Mouse (Mus musculus): Measurements from ENCODE around the gene Saa1. TPM values are rescaled to one million over a fixed set of nuclear protein-coding genes. Genes with fewer than 3 reads are reported as not detected.

The Saa1 gene
- polyA plus RNA-seq, 1 experiment from 2014 or later = 2.3 TPM

DNA sequence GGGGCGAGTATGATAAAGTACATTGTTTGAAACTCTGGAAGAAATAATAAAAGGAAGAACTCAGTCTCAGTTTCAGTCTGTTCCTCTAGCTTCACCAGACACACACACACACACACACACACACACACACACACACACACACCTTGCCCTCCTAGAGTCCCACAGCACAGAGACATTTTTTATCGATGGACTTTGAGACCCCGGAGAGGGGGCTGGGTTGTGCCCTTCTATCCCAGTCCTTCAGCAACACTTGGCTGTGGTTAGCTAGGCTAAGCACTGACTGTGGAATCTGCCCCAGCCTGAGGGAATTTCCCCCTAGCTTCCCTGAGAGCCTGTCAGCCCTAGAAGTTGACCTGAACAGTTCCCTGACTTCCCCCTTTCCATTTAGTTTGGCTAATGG lies 18.9 kb downstream of the Saa1 start:
- Histone ChIP-seq H3K4me1 (ENCODE audit: control insufficient read depth, insufficient read depth, low read length) (0 out of 2 replicates have a peak, but pooled peaks cover 5% of the 10 kb centered on the region), H3K4me3 (ENCODE audit: low read length) (no peak overlapping the region), H3K4me2 (replicated peaks; ENCODE audit: low read depth, low read length) (no peak overlapping the region), H3K27me3 (ENCODE audit: control insufficient read depth, insufficient read depth, low read length) (no peaks in the 10 kb centered on the region), H3K9me3 (ENCODE audit: control insufficient read depth, low read length) (no peaks in the 10 kb centered on the region), H3K36me3 (ENCODE audit: control insufficient read depth, insufficient read depth, low read length) (no peaks in the 10 kb centered on the region), H3K9ac (ENCODE audit: low read depth, low read length) (no peak overlapping the region), H3K27ac (ENCODE audit: low read depth, low read length) (no peak overlapping the region; the same call in 1 of the 2 replicates)
- 86% methylated on average over 3 of the region's 3 CpGs for WGBS
- 0 out of 2 replicates have a peak, but pooled peaks have one; percentile 13 for ATAC-seq (ENCODE audit: low FRiP score, low TSS enrichment)

- whole genome bisulfite sequencing = 90% methylated on average over 6 of the region's 6 CpGs
- Histone ChIP-seq H3K9ac (ENCODE audit: low read depth, low read length) (no peak overlapping the region), H3K27me3 (ENCODE audit: control insufficient read depth, insufficient read depth, low read length) (no peaks in the 10 kb centered on the region), H3K36me3 (ENCODE audit: control insufficient read depth, insufficient read depth, low read length) (no peaks in the 10 kb centered on the region), H3K4me1 (ENCODE audit: control insufficient read depth, insufficient read depth, low read length) (0 out of 2 replicates have a peak, but pooled peaks cover 5% of the 10 kb centered on the region), H3K9me3 (ENCODE audit: control insufficient read depth, low read length) (no peaks in the 10 kb centered on the region), H3K4me3 (ENCODE audit: low read length) (no peak overlapping the region), H3K27ac (ENCODE audit: low read depth, low read length) (no peak overlapping the region), H3K4me2 (replicated peaks; ENCODE audit: low read depth, low read length) (no peak overlapping the region)
- no peak for ATAC-seq (ENCODE audit: low FRiP score, low TSS enrichment)
Measured at GRCm38 (mm10) chr7:46723354-46723753, 19.4 kb downstream of the Saa1 start.

- WGBS = 85% methylated on average over 9 of the region's 9 CpGs
- Histone ChIP-seq H3K27ac (ENCODE audit: low read depth, low read length) (no peak overlapping the region), H3K4me2 (replicated peaks; ENCODE audit: low read depth, low read length) (no peak overlapping the region), H3K4me3 (ENCODE audit: low read length) (no peak overlapping the region), H3K9me3 (ENCODE audit: control insufficient read depth, low read length) (no peaks in the 10 kb centered on the region), H3K27me3 (ENCODE audit: control insufficient read depth, insufficient read depth, low read length) (no peaks in the 10 kb centered on the region), H3K36me3 (ENCODE audit: control insufficient read depth, insufficient read depth, low read length) (no peaks in the 10 kb centered on the region), H3K9ac (ENCODE audit: low read depth, low read length) (no peak overlapping the region), H3K4me1 (ENCODE audit: control insufficient read depth, insufficient read depth, low read length) (0 out of 2 replicates have a peak, but pooled peaks cover 5% of the 10 kb centered on the region)
- ATAC-seq (ENCODE audit: low FRiP score, low TSS enrichment) = no peak
Measured at GRCm38 (mm10) chr7:46720460-46720859, 22.3 kb downstream of the Saa1 start.

- no peaks in the 10 kb centered on the region for H3K9me3 ChIP-seq (ENCODE audit: control insufficient read depth, low read length)
- no peaks in the 10 kb centered on the region for H3K36me3 ChIP-seq (ENCODE audit: control insufficient read depth, insufficient read depth, low read length)
- H3K4me3 ChIP-seq (ENCODE audit: low read length) = no peak overlapping the region
- H3K4me2 ChIP-seq (replicated peaks; ENCODE audit: low read depth, low read length) = no peak overlapping the region
- no peak overlapping the region for H3K9ac ChIP-seq (ENCODE audit: low read depth, low read length)
- H3K27ac ChIP-seq (ENCODE audit: low read depth, low read length) = no peak overlapping the region
- H3K4me1 ChIP-seq (ENCODE audit: control insufficient read depth, insufficient read depth, low read length) = 0 out of 2 replicates have a peak, but pooled peaks cover 5% of the 10 kb centered on the region
- 88% methylated on average over 7 of the region's 7 CpGs for WGBS
- ATAC-seq (ENCODE audit: low FRiP score, low TSS enrichment) = no peak
- no peaks in the 10 kb centered on the region for H3K27me3 ChIP-seq (ENCODE audit: control insufficient read depth, insufficient read depth, low read length)
Measured at GRCm38 (mm10) chr7:46719526-46719925, 23.3 kb downstream of the Saa1 start.

- WGBS = 84% methylated on average over 7 of the region's 7 CpGs
- H3K9ac ChIP-seq (ENCODE audit: low read depth, low read length) = no peak overlapping the region
- ATAC-seq (ENCODE audit: low FRiP score, low TSS enrichment) = no peak
- H3K4me2 ChIP-seq (replicated peaks; ENCODE audit: low read depth, low read length) = no peak overlapping the region
- H3K9me3 ChIP-seq (ENCODE audit: control insufficient read depth, low read length) = no peaks in the 10 kb centered on the region
- H3K4me3 ChIP-seq (ENCODE audit: low read length) = no peak overlapping the region
- no peaks in the 10 kb centered on the region for H3K27me3 ChIP-seq (ENCODE audit: control insufficient read depth, insufficient read depth, low read length)
- no peaks in the 10 kb centered on the region for H3K36me3 ChIP-seq (ENCODE audit: control insufficient read depth, insufficient read depth, low read length)
- H3K27ac ChIP-seq (ENCODE audit: low read depth, low read length) = no peak overlapping the region
- no peaks in the 10 kb centered on the region for H3K4me1 ChIP-seq (ENCODE audit: control insufficient read depth, insufficient read depth, low read length)
Measured at GRCm38 (mm10) chr7:46718591-46719270, 24.0 kb downstream of the Saa1 start.

DNA sequence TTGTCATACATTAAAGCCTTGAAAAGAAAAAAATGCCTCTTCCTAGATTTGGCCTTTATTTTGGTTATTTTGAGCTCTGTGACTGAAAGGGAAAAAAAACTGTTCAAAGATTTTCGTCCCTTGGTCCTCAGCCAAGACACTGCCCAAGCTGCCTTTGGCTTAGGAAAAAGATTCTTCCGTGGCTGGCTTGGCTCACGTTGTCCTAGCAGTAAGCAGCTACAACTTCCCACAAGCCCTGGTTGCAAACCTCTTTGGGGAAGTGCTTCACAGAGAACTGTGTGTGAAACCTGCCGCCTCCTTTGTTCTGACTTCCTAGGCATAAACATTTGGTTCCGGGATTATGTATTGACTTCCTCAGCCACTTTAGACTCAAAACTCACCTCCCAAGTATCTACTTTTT lies 25.9 kb downstream of the Saa1 start:
- Histone ChIP-seq H3K4me1 (ENCODE audit: control insufficient read depth, insufficient read depth, low read length) (no peaks in the 10 kb centered on the region), H3K4me3 (ENCODE audit: low read length) (no peak overlapping the region), H3K4me2 (replicated peaks; ENCODE audit: low read depth, low read length) (no peak overlapping the region), H3K9ac (ENCODE audit: low read depth, low read length) (no peak overlapping the region), H3K9me3 (ENCODE audit: control insufficient read depth, low read length) (no peaks in the 10 kb centered on the region), H3K36me3 (ENCODE audit: control insufficient read depth, insufficient read depth, low read length) (no peaks in the 10 kb centered on the region), H3K27me3 (ENCODE audit: control insufficient read depth, insufficient read depth, low read length) (no peaks in the 10 kb centered on the region), H3K27ac (ENCODE audit: low read depth, low read length) (no peak overlapping the region)
- 40% methylated on average over 5 of the region's 5 CpGs for WGBS
- no peak for ATAC-seq (ENCODE audit: low FRiP score, low TSS enrichment)

GRCm38 (mm10) chr7:46715600-46715999 lies 27.2 kb downstream of the Saa1 start, which contains the start of gene Saa3:
Gene Saa3, minus strand, starts transcription at chr7:46715700.
- no peak within 1 kb of the TSS for H3K4me3 ChIP-seq (ENCODE audit: low read length)
- H3K4me2 ChIP-seq (replicated peaks; ENCODE audit: low read depth, low read length) = no peak within 1 kb of the TSS
- H3K36me3 ChIP-seq (ENCODE audit: control insufficient read depth, insufficient read depth, low read length) = no peaks in the 10 kb centered on the region
- no peak within 1 kb of the TSS for H3K9ac ChIP-seq (ENCODE audit: low read depth, low read length)
- H3K9me3 ChIP-seq (ENCODE audit: control insufficient read depth, low read length) = no peaks in the 10 kb centered on the region
- ATAC-seq (ENCODE audit: low FRiP score, low TSS enrichment) = no peak
- H3K4me1 ChIP-seq (ENCODE audit: control insufficient read depth, insufficient read depth, low read length) = no peaks in the 10 kb centered on the region
- 85% methylated on average over 5 of the region's 5 CpGs for WGBS
- no peak within 1 kb of the TSS for H3K27ac ChIP-seq (ENCODE audit: low read depth, low read length)
- no peaks in the 10 kb centered on the region for H3K27me3 ChIP-seq (ENCODE audit: control insufficient read depth, insufficient read depth, low read length)

DNA sequence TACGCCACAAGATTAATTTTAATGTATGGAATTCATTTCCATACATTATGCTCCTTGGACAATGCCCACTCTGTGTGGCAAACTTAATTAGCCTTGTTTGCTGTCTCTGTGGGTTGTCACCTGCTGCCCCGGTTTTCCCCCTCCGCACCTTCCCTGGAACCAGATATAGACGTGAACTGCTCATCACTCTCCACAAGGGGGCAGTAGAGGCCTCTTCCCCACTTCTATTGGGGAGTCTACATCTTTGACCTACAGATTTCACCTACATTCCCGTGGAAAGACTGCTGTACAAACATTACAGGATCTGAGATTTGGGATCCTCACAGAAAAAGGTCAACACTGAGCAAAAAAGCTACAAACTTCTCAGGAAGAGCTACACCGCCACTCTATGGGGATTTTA lies 28.3 kb downstream of the Saa1 start:
- no peak overlapping the region for H3K4me3 ChIP-seq (ENCODE audit: low read length)
- WGBS = 33% methylated on average over 6 of the region's 6 CpGs
- no peaks in the 10 kb centered on the region for H3K27me3 ChIP-seq (ENCODE audit: control insufficient read depth, insufficient read depth, low read length)
- H3K27ac ChIP-seq (ENCODE audit: low read depth, low read length) = no peak overlapping the region
- H3K9ac ChIP-seq (ENCODE audit: low read depth, low read length) = no peak overlapping the region
- H3K4me1 ChIP-seq (ENCODE audit: control insufficient read depth, insufficient read depth, low read length) = 0 out of 2 replicates have a peak, but pooled peaks cover 3% of the 10 kb centered on the region
- no peak for ATAC-seq (ENCODE audit: low FRiP score, low TSS enrichment)
- H3K36me3 ChIP-seq (ENCODE audit: control insufficient read depth, insufficient read depth, low read length) = no peaks in the 10 kb centered on the region
- H3K4me2 ChIP-seq (replicated peaks; ENCODE audit: low read depth, low read length) = no peak overlapping the region
- no peaks in the 10 kb centered on the region for H3K9me3 ChIP-seq (ENCODE audit: control insufficient read depth, low read length)

- H3K27ac ChIP-seq (ENCODE audit: low read depth, low read length) = no peak overlapping the region
- no peak for ATAC-seq (ENCODE audit: low FRiP score, low TSS enrichment)
- H3K36me3 ChIP-seq (ENCODE audit: control insufficient read depth, insufficient read depth, low read length) = peaks cover 8% of the 10 kb centered on the region; the same call in 1 of the 2 replicates
- H3K4me3 ChIP-seq (ENCODE audit: low read length) = no peak overlapping the region
- H3K9ac ChIP-seq (ENCODE audit: low read depth, low read length) = no peak overlapping the region
- H3K27me3 ChIP-seq (ENCODE audit: control insufficient read depth, insufficient read depth, low read length) = no peaks in the 10 kb centered on the region
- no peak overlapping the region for H3K4me2 ChIP-seq (replicated peaks; ENCODE audit: low read depth, low read length)
- no peaks in the 10 kb centered on the region for H3K9me3 ChIP-seq (ENCODE audit: control insufficient read depth, low read length)
- WGBS = 77% methylated on average over 6 of the region's 6 CpGs
- H3K4me1 ChIP-seq (ENCODE audit: control insufficient read depth, insufficient read depth, low read length) = 0 out of 2 replicates have a peak, but pooled peaks cover 3% of the 10 kb centered on the region
Measured at GRCm38 (mm10) chr7:46712250-46712649, 30.5 kb downstream of the Saa1 start.

Measured in kidney, embryonic 14.5 days (tissue).